Mouse (Mus musculus) thymus, adult 2 months (tissue): ENCODE results near the gene Gm28729. TPM values are rescaled to one million over a fixed set of nuclear protein-coding genes. Genes with fewer than 3 reads are reported as not detected.

Experiments used
- DNase-seq: peaks from one replicate; pipeline ENCODE4 v3.0.0; 2021
- H3K27ac ChIP-seq: fragments of 200-500 bp; 2 replicates; pipeline ENCODE4 v1.5.1; 2012; ENCODE audit warnings: low read length, control low read depth; ENCODE audit not compliant: control insufficient read depth, insufficient read depth
- H3K27me3 ChIP-seq: fragments of 200-500 bp; 2 replicates; pipeline ENCODE4 v1.6.1; 2012; ENCODE audit warnings: mild to moderate bottlenecking, low read length, moderate library complexity, mixed read lengths; ENCODE audit not compliant: control insufficient read depth, insufficient read depth
- H3K36me3 ChIP-seq: fragments of 200-500 bp; 2 replicates; pipeline ENCODE4 v1.6.1; 2012; ENCODE audit warnings: mild to moderate bottlenecking, low read length, moderate library complexity; ENCODE audit not compliant: control insufficient read depth, insufficient read depth
- H3K4me1 ChIP-seq: fragments of 200-500 bp; replicated peaks from 2 replicates; pipeline ENCODE4 v1.6.1; 2012; ENCODE audit warnings: low read length; ENCODE audit not compliant: control insufficient read depth, insufficient read depth
- H3K4me3 ChIP-seq: fragments of 200-500 bp; 2 replicates; pipeline ENCODE4 v1.5.1; 2012; ENCODE audit warnings: mild to moderate bottlenecking, low read length, control low read depth, moderate library complexity; ENCODE audit not compliant: control insufficient read depth, insufficient read depth
- CTCF ChIP-seq: fragments of 200-500 bp; IDR thresholded peaks from 2 replicates; pipeline ENCODE4 v1.5.1; 2012; ENCODE audit warnings: mild to moderate bottlenecking, control low read depth, low read length, moderate library complexity, borderline replicate concordance; ENCODE audit not compliant: control insufficient read depth, poor library complexity, insufficient read depth; ENCODE audit errors: extremely low read depth
- POLR2A ChIP-seq: fragments of 200-500 bp; IDR thresholded peaks from 2 replicates; pipeline ENCODE4 v1.6.1; 2012; ENCODE audit warnings: mild to moderate bottlenecking, low read length, control low read depth, moderate library complexity; ENCODE audit not compliant: control insufficient read depth, poor library complexity, insufficient read depth; ENCODE audit errors: extremely low read depth
- WGBS: fragments of 180-500 bp; shearing (Covaris S2); methylation state at CpG from one replicate; pipeline ENCODE4 v1.1.7; 2018; 5-methylcytosine and 5-hydroxymethylcytosine counted together
- polyA plus RNA-seq: library from polyadenylated mRNA; depleted of rRNA; stranded (reverse); fragments of >200 nt; gene quantifications from 2 replicates; pipeline ENCODE4 v1.2.3, GENCODE M21; 2012

Gene Gm28729
- polyA plus RNA-seq, 1 experiment = 0.04 TPM

DNA sequence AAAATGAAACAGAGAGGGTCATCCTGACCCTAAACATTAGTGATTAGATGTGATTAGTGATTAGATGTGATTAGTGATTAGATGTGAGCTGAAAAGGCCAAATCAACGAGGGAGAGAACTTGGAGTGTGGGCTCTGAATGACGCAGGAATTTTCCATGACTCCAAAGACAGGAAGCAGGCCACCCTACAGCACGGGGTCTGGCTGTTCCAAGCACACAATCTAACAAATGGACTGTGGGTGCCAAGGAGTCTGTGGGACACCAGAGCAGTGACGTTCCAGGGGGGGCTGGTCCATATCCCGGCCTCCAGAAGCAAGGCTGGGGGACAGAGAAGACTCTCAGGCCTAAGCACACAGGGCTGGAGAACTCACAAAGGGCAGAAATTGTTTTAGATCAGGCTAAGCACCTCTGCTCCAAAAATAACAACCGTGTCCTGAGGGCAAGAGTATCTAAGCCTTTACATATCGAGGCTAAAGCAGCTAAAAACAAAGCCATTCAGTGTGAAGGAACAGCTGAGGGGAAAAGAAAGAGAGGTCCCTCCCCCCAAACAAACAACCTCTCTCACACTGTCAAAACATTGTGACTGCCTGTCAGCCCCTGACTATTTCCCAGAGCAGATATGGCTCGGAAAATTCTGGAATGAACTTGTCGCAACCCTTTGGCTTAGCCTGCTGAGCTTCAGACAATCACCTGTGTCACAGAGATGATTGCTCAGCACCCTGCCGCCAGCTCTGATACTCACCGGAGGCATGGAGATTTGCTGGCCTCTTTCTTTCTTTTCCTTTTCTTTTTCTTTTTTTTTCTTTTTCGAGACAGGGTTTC, 74.0 kb downstream of the Gm28729 start:
- no peak overlapping the region for H3K27ac ChIP-seq
- H3K4me1 ChIP-seq = no peaks in the 10 kb centered on the region
- no peak for TF ChIP-seq CTCF
- TF ChIP-seq POLR2A = no peak
- no peak for DNase-seq
- no peak overlapping the region for H3K4me3 ChIP-seq
- 90% methylated on average over 12 of the region's 12 CpGs for WGBS
- H3K27me3 ChIP-seq = no peaks in the 10 kb centered on the region
- no peaks in the 10 kb centered on the region for H3K36me3 ChIP-seq

DNA sequence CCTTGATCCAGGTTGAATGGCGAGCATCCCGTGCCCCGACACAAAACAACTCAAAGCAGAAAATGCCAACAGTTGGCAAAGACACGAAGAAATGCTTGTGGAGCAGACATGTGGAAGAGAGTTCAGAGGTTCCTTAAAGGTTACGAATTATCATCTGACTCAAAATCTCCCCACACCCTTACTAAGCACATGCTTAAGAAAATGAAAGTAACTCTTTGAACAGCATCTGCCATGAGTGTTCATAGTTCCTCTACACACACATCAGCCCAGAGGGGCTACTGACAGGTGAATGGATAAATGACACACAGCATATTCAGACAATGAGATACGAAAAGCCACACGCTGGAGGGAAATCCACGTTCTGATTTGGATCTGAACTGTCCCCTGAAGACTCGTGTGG, 75.5 kb downstream of the Gm28729 start:
- DNase-seq = no peak
- Histone ChIP-seq H3K27me3 (no peaks in the 10 kb centered on the region), H3K27ac (no peak overlapping the region), H3K36me3 (no peaks in the 10 kb centered on the region), H3K4me1 (no peaks in the 10 kb centered on the region), H3K4me3 (no peak overlapping the region)
- WGBS = 85% methylated on average over 9 of the region's 9 CpGs
- TF ChIP-seq CTCF = no peak
- TF ChIP-seq POLR2A = no peak

DNA sequence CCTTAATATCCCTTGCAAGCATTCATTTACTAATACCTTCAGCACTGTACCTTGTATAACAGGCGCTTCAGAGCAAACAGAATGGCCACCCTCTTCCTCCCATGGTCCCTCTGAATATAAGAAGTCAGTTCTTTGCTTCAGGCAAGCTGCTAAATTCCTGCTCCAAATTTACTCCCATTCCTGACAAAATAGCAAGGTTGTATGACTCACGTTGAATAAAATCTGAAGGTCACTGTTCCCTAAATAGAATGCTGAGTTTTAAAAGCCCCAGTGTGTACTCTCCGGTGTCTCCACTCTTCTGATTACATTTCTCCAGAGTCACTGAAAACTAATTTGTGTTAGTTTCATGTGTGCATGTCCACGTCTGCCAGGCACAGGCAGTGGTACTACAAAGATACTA, 79.7 kb downstream of the Gm28729 start:
- H3K4me1 ChIP-seq = peaks cover 9% of the 10 kb centered on the region
- H3K27ac ChIP-seq = no peak overlapping the region
- 95% methylated on average over 4 of the region's 4 CpGs for WGBS
- no peaks in the 10 kb centered on the region for H3K27me3 ChIP-seq
- TF ChIP-seq POLR2A (no peak), CTCF (no peak)
- no peaks in the 10 kb centered on the region for H3K36me3 ChIP-seq
- no peak overlapping the region for H3K4me3 ChIP-seq
- DNase-seq = no peak

DNA sequence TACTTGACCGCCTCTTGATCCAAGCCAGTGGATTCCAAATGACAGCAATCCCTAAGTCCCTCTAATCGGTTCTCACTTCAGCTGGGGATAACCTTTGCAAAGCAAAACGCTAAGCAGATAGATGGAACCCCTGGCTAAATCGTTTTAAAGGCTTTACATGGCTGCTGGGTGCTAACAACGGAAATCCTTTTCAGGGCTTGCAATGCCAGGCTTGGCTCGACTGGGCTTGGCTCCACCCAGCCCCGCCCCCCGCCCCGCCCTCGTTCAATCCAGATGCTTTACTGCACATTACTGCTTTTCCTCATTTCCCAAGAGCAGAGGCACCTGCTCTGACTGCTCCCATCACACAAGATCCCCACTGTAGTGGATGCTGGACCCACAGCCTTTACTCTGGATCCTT, 83.0 kb downstream of the Gm28729 start:
- Histone ChIP-seq H3K27ac (no peak overlapping the region), H3K4me3 (no peak overlapping the region), H3K4me1 (peaks cover 24% of the 10 kb centered on the region), H3K36me3 (no peaks in the 10 kb centered on the region), H3K27me3 (no peaks in the 10 kb centered on the region)
- WGBS = 44% methylated on average over 10 of the region's 10 CpGs
- TF ChIP-seq POLR2A = no peak
- TF ChIP-seq CTCF = no peak
- DNase-seq = no peak

DNA sequence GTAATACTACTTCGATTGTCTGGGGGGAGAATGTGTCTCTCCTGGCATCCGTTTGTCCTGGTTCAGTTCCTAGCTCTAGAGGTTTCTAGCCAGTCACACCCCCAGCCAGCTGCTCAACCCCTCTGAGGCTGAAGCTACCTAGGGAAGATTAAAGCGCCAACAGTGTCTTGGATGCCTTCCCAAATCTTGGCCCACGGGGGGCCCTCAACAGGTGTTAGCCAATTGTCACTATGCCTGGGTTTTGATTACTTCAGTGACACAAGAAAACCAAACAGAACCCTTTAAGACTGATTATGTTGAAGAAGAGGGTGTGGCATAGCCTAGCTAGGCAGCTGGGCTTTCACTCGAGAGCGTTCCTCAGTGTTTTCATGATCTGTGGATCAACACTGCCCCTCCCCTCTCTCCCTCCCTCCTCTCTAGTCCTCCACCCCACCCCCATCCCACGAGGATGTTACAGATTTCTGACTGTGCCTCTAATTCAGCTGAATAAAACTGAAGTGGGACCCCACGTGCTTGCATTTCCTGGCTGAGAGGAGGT, 86.7 kb downstream of the Gm28729 start:
- no peak for TF ChIP-seq CTCF
- TF ChIP-seq POLR2A = no peak
- Histone ChIP-seq H3K4me1 (peaks cover 43% of the 10 kb centered on the region), H3K27me3 (no peaks in the 10 kb centered on the region), H3K27ac (peak overlapping the region; percentile 88), H3K36me3 (no peaks in the 10 kb centered on the region), H3K4me3 (peak overlapping the region; percentile 95)
- 1% methylated on average over 8 of the region's 8 CpGs for WGBS
- DNase-seq = peak; percentile 60

DNA sequence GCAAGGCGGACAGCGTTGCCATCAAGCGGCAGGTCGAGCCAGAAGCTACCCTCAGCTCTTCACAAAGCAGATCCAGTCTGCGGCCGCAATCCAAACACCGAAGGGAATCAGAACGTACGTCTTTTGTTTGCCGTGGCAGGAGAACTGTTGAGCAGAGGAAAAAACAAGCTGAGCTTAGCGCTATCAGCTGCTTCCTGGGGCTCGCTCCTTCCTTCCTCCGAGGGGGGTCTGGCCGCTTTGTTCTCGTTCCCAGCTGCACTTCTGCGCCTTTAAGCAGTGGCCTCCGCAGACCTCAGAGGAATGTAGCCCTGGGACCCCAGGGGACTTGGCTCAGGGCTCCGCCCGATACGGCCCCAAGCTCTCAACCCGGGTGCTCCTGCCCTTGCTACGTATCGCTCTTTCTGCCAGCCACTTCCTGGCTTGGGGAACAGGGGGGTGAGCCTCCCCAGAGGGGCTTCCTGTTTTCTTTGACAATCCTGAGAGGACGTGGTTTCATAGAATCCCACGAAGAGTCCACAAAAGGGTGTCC, 87.2 kb downstream of the Gm28729 start:
- no peak for TF ChIP-seq CTCF
- TF ChIP-seq POLR2A = peak; percentile 81
- DNase-seq = peak; percentile 77
- no peaks in the 10 kb centered on the region for H3K27me3 ChIP-seq
- H3K4me3 ChIP-seq = peak overlapping the region; percentile 95
- H3K27ac ChIP-seq = peak overlapping the region; percentile 88
- H3K36me3 ChIP-seq = no peaks in the 10 kb centered on the region
- under 1% methylated on average over 25 of the region's 25 CpGs for WGBS
- peaks cover 43% of the 10 kb centered on the region for H3K4me1 ChIP-seq
